Comparison of ENCODE assay signal across 15 mouse cellular contexts in genomic region chr2:160590209-160590910, GRCm38 (mm10). TPM values are rescaled to one million over a fixed set of nuclear protein-coding genes. Genes with fewer than 3 reads are reported as not detected.
DNase-seq lines count a peak whose midpoint lies in the region; ATAC-seq and TF ChIP-seq lines count a peak whose summit lies in the region.
"Had no signal": no experiment of that assay in that cellular context is flagged by ENCODE, and none has a peak within 500 bp of the region (broad histone marks: within the 10 kb centered on the region; RNA-seq: fewer than 3 reads in every experiment).

No protein-coding gene starts in this region.

- no peak for DNase-seq in heart, adult 8-10 months (ENCODE audit: low spot score)
- DNase-seq in brain, embryonic 14.5 days (ENCODE audit: low read depth), result peak; percentile 88
- peak; percentile 80 for DNase-seq in forebrain, embryonic 14.5 days (ENCODE audit: low spot score)
- DNase-seq in layer of hippocampus, adult 9-11 months, result no peak
- DNase-seq in cerebellum, adult 18-20 months, result no peak
- DNase-seq: cerebellum, postnatal 36 days; kidney, adult 9 months; liver, embryonic 13.5 days; thymus, postnatal 14 days had no signal

- H3K4me2 ChIP-seq in heart, embryonic 11.5 days, result no peak overlapping the region
- no peak overlapping the region; the same call in 1 of the 2 replicates for H3K4me2 ChIP-seq in forebrain, embryonic 14.5 days (ENCODE audit: low read length)
- no peak overlapping the region for H3K4me2 ChIP-seq in midbrain, embryonic 13.5 days (replicated peaks)
- H3K4me2 ChIP-seq: embryonic facial prominence, embryonic 13.5 days; liver, embryonic 13.5 days had no signal

- H3K27ac ChIP-seq in heart, embryonic 11.5 days (ENCODE audit: low read depth, low read length), result no peak overlapping the region
- peak overlapping the region; percentile 33; the same call in 1 of the 2 replicates for H3K27ac ChIP-seq in forebrain, embryonic 14.5 days (ENCODE audit: low read depth, low read length)
- no peak overlapping the region for H3K27ac ChIP-seq in midbrain, embryonic 13.5 days
- H3K27ac ChIP-seq: embryonic facial prominence, embryonic 13.5 days; heart, adult 2 months; layer of hippocampus, adult 2 months; liver, embryonic 13.5 days had no signal

- 45% methylated on average over 13 of the region's 13 CpGs for WGBS in heart, embryonic 11.5 days (ENCODE audit: insufficient replicate concordance)
- WGBS in forebrain, embryonic 14.5 days, result 7% methylated on average over 13 of the region's 13 CpGs
- WGBS in midbrain, embryonic 13.5 days, result 29% methylated on average over 13 of the region's 13 CpGs

- no peaks in the 10 kb centered on the region for H3K27me3 ChIP-seq in heart, embryonic 11.5 days (ENCODE audit: control insufficient read depth, insufficient read depth, low read length)
- H3K27me3 ChIP-seq in forebrain, embryonic 14.5 days (replicated peaks; ENCODE audit: control insufficient read depth, insufficient read depth, low read length), result no peaks in the 10 kb centered on the region; the same call in 1 of the 2 replicates
- peaks cover 5% of the 10 kb centered on the region; the same call in 1 of the 2 replicates for H3K27me3 ChIP-seq in midbrain, embryonic 13.5 days
- H3K27me3 ChIP-seq: liver, embryonic 13.5 days had no signal

- H3K36me3 ChIP-seq in heart, embryonic 11.5 days (ENCODE audit: control insufficient read depth, insufficient read depth, low read length), result no peaks in the 10 kb centered on the region
- no peaks in the 10 kb centered on the region for H3K36me3 ChIP-seq in forebrain, embryonic 14.5 days (ENCODE audit: control insufficient read depth, insufficient read depth, low read length)
- H3K36me3 ChIP-seq in midbrain, embryonic 13.5 days, result no peaks in the 10 kb centered on the region
- H3K36me3 ChIP-seq: embryonic facial prominence, embryonic 13.5 days; G1E; liver, embryonic 13.5 days had no signal

- 0 out of 2 replicates have a peak, but pooled peaks cover 2% of the 10 kb centered on the region for H3K4me1 ChIP-seq in heart, embryonic 11.5 days (ENCODE audit: control insufficient read depth, insufficient read depth, low read length)
- peaks cover 12% of the 10 kb centered on the region for H3K4me1 ChIP-seq in forebrain, embryonic 14.5 days (ENCODE audit: control insufficient read depth, insufficient read depth, low read length)
- H3K4me1 ChIP-seq in midbrain, embryonic 13.5 days (replicated peaks), result peaks cover 9% of the 10 kb centered on the region
- H3K4me1 ChIP-seq: liver, embryonic 13.5 days had no signal

- H3K9me3 ChIP-seq in heart, embryonic 11.5 days (replicated peaks; ENCODE audit: control insufficient read depth, low read length), result no peaks in the 10 kb centered on the region
- H3K9me3 ChIP-seq in forebrain, embryonic 14.5 days (replicated peaks; ENCODE audit: control insufficient read depth, low read length), result no peaks in the 10 kb centered on the region
- no peaks in the 10 kb centered on the region for H3K9me3 ChIP-seq in midbrain, embryonic 13.5 days
- H3K9me3 ChIP-seq: embryonic facial prominence, embryonic 13.5 days; G1E; liver, embryonic 13.5 days had no signal

- TF ChIP-seq POLR2A in brain, embryonic 14.5 days (IDR thresholded peaks at IDR 0.05; ENCODE audit: borderline replicate concordance, extremely low read depth, insufficient read depth, insufficient read length, poor library complexity, severe bottlenecking), result no peak

- H3K4me3 ChIP-seq in heart, embryonic 11.5 days (ENCODE audit: low read depth, low read length), result no peak overlapping the region
- no peak overlapping the region for H3K4me3 ChIP-seq in forebrain, embryonic 14.5 days (ENCODE audit: low read depth, low read length)
- H3K4me3 ChIP-seq in midbrain, embryonic 13.5 days (replicated peaks), result no peak overlapping the region
- H3K4me3 ChIP-seq: embryonic facial prominence, embryonic 13.5 days; heart, adult 2 months; layer of hippocampus, adult 2 months; liver, embryonic 13.5 days had no signal

- no peak for TF ChIP-seq CTCF in brain, embryonic 14.5 days (IDR thresholded peaks at IDR 0.05; ENCODE audit: borderline replicate concordance, extremely low read depth, insufficient read depth, insufficient read length)

- 0 out of 2 replicates have a peak, but pooled peaks have one; percentile 14 for ATAC-seq in heart, embryonic 11.5 days (replicated peaks; ENCODE audit: insufficient number of reproducible peaks, low FRiP score, low TSS enrichment)
- peak; percentile 86 for ATAC-seq in forebrain, embryonic 14.5 days
- peak; percentile 57 for ATAC-seq in midbrain, embryonic 13.5 days

- H3K9ac ChIP-seq in heart, embryonic 11.5 days (ENCODE audit: low read depth, low read length), result no peak overlapping the region
- H3K9ac ChIP-seq in forebrain, embryonic 14.5 days (ENCODE audit: low read length), result no peak overlapping the region
- H3K9ac ChIP-seq in midbrain, embryonic 13.5 days (replicated peaks), result no peak overlapping the region
- H3K9ac ChIP-seq: embryonic facial prominence, embryonic 13.5 days; liver, embryonic 13.5 days had no signal

RNA-seq across cellular contexts. Expression of gene Top1, which starts 55.3 kb away (rescaled TPM):
- polyA plus RNA-seq in heart, embryonic 11.5 days (2014; fragmentation: Nextera tagmentation; extraction: Ambion mirVana), result 53.2 and 65.4 TPM in 2 replicates
- 10 to 100 TPM; 39.8 to 46.9 (median 43.0) TPM for total RNA-seq in heart, adult 8-10 months (2022)
- 42.7 and 63.9 TPM in 2 replicates for polyA plus RNA-seq in brain, embryonic 14.5 days (2012; rRNA removed)
- 84.0 and 85.1 TPM in 2 replicates for polyA plus RNA-seq in forebrain, embryonic 14.5 days (2014; fragmentation: Nextera tagmentation; extraction: Ambion mirVana)
- polyA plus RNA-seq in midbrain, embryonic 13.5 days (2015; fragmentation: Nextera tagmentation; extraction: Ambion mirVana), result 115 and 116 TPM in 2 replicates

Comparison
In these comparisons a context has a peak if more than half of its experiments do, and no peak if none do; other contexts are left out.
1. ATAC-seq: peak in every context shown above with its lines; median percentile 86 in forebrain, embryonic 14.5 days; 57 in midbrain, embryonic 13.5 days; 14 in heart, embryonic 11.5 days.
2. DNase-seq: peak in brain, embryonic 14.5 days (single experiment) and forebrain, embryonic 14.5 days (single experiment); none in heart, adult 8-10 months (single experiment), layer of hippocampus, adult 9-11 months (single experiment) and cerebellum, adult 18-20 months (0 of 2).